Mouse (Mus musculus): ENCODE data around the gene Mpp5. TPM values are rescaled to one million over a fixed set of nuclear protein-coding genes. Genes with fewer than 3 reads are reported as not detected.

Gene Mpp5
- polyA plus RNA-seq, 1 experiment, result not detected

DNA sequence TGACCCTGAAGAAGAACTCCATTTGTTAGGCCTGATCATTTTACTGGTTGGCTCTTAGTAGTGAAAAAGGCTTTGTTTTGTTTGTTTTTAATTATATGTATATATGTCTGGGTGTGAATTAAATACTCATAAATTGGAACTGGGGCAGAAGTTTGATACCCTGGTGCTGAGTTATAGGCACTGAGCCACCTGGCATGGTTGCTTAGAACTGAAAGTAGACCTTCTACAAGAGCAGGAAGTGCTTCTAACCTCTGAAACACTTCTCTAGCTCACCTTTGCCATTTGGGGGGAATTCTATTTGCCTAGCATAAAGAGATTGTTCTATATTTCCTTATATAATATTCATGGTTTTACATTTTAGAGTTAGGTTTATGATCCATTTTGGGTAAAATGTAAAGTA lies 13.3 kb downstream of the Mpp5 start:
- TF ChIP-seq CTCF (IDR thresholded peaks at IDR 0.05; ENCODE audit: insufficient read depth, low read depth, low read length) (no peak), POLR2A (IDR thresholded peaks at IDR 0.05; ENCODE audit: insufficient read depth, low read depth, low read length) (no peak)
- Histone ChIP-seq H3K4me3 (ENCODE audit: insufficient read depth, low read depth, low read length) (no peak overlapping the region), H3K27ac (ENCODE audit: insufficient read depth, low read depth, low read length) (no peak overlapping the region), H3K4me1 (ENCODE audit: control insufficient read depth, insufficient read depth, low read length) (no peaks in the 10 kb centered on the region)

DNA sequence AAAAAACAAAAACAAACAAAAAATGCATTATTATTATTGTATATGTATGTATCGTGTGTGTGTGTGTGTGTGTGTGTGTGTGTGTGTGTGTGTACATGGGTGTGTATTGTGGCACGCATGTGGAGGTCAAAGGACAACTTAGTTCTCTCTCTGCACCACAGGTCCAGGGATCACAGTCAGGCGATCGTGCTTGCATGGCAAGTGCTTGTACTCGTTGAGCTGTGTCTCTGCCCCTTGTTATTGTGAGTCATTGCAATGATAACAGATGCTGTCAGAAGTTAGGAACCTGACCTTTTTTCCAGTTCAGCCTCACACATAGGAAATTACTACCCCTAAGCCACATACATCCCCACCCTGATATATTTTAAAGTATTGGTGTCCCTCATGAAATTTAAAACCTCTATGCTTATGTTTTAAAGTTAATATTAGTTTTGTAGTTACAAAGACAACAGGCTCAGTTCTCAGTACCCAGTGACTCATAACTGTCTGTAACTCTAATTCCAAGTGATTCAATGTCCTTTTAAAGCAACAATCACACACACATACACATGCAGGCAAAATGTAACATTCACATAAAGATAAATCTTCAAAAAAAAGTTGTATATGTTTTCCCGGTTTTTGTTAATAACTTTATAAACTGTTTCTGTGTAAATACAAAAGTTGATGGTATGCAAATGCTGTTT lies 20.5 kb downstream of the Mpp5 start:
- TF ChIP-seq POLR2A (IDR thresholded peaks at IDR 0.05; ENCODE audit: insufficient read depth, low read depth, low read length) (no peak), CTCF (IDR thresholded peaks at IDR 0.05; ENCODE audit: insufficient read depth, low read depth, low read length) (no peak)

GRCm38 (mm10) chr12:78773211-78773610 lies 24.5 kb downstream of the Mpp5 start:
- no peaks in the 10 kb centered on the region; the same call in 1 of the 2 replicates for H3K4me1 ChIP-seq (ENCODE audit: control insufficient read depth, insufficient read depth, low read length)
- H3K4me3 ChIP-seq (ENCODE audit: insufficient read depth, low read depth, low read length), result no peak overlapping the region
- TF ChIP-seq CTCF (IDR thresholded peaks at IDR 0.05; ENCODE audit: insufficient read depth, low read depth, low read length) (no peak), POLR2A (IDR thresholded peaks at IDR 0.05; ENCODE audit: insufficient read depth, low read depth, low read length) (no peak)
- no peak overlapping the region for H3K27ac ChIP-seq (ENCODE audit: insufficient read depth, low read depth, low read length)
- WGBS, result 48% methylated on average over 2 of the region's 2 CpGs

More for the DNA sequence above, 20.5 kb downstream of the Mpp5 start:
- Histone ChIP-seq H3K4me3 (ENCODE audit: insufficient read depth, low read depth, low read length) (no peak overlapping the region), H3K4me1 (ENCODE audit: control insufficient read depth, insufficient read depth, low read length) (no peaks in the 10 kb centered on the region; the same call in 1 of the 2 replicates), H3K27ac (ENCODE audit: insufficient read depth, low read depth, low read length) (no peak overlapping the region)
- 70% methylated on average over 6 of the region's 6 CpGs for WGBS

- Histone ChIP-seq H3K4me3 (ENCODE audit: insufficient read depth, low read depth, low read length) (no peak overlapping the region), H3K4me1 (ENCODE audit: control insufficient read depth, insufficient read depth, low read length) (no peaks in the 10 kb centered on the region), H3K27ac (ENCODE audit: insufficient read depth, low read depth, low read length) (no peak overlapping the region)
- 29% methylated on average over 2 of the region's 2 CpGs for WGBS
- TF ChIP-seq POLR2A (IDR thresholded peaks at IDR 0.05; ENCODE audit: insufficient read depth, low read depth, low read length), result no peak
- no peak for TF ChIP-seq CTCF (IDR thresholded peaks at IDR 0.05; ENCODE audit: insufficient read depth, low read depth, low read length)
These were observed 29.2 kb downstream of the Mpp5 start for GRCm38 (mm10) chr12:78777916-78778315.

- H3K27ac ChIP-seq (ENCODE audit: insufficient read depth, low read depth, low read length), result no peak overlapping the region
- TF ChIP-seq CTCF (IDR thresholded peaks at IDR 0.05; ENCODE audit: insufficient read depth, low read depth, low read length) (no peak), POLR2A (IDR thresholded peaks at IDR 0.05; ENCODE audit: insufficient read depth, low read depth, low read length) (no peak)
- H3K4me3 ChIP-seq (ENCODE audit: insufficient read depth, low read depth, low read length), result no peak overlapping the region
- WGBS, result 64% methylated on average over 4 of the region's 4 CpGs
- H3K4me1 ChIP-seq (ENCODE audit: control insufficient read depth, insufficient read depth, low read length), result no peaks in the 10 kb centered on the region
These were observed 29.8 kb downstream of the Mpp5 start for GRCm38 (mm10) chr12:78778423-78779067.

- Histone ChIP-seq H3K4me3 (ENCODE audit: insufficient read depth, low read depth, low read length) (no peak overlapping the region), H3K27ac (ENCODE audit: insufficient read depth, low read depth, low read length) (no peak overlapping the region), H3K4me1 (ENCODE audit: control insufficient read depth, insufficient read depth, low read length) (no peaks in the 10 kb centered on the region)
- 60% methylated on average over 3 of the region's 3 CpGs for WGBS
- TF ChIP-seq CTCF (IDR thresholded peaks at IDR 0.05; ENCODE audit: insufficient read depth, low read depth, low read length) (no peak), POLR2A (IDR thresholded peaks at IDR 0.05; ENCODE audit: insufficient read depth, low read depth, low read length) (no peak)
These were observed 39.7 kb downstream of the Mpp5 start for GRCm38 (mm10) chr12:78788266-78788873.

DNA sequence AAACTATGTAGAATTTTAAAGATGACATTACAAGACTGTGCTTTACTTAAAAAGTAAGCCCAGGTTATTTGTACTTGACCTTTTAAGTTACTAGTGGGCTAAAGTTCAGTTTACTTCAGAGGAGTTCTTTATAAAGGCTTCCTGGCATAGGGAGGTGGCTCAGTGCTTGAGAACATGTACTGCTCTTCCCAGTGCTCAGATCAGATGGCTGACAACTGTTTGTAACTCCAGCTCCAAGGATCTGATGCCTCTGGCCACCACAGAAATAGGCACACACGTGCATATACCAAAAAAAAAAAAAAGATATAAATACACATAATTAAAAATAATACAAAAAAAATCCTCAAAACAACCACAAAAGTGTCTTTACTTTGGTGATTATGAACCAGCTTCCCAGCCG lies 42.1 kb downstream of the Mpp5 start:
- no peak overlapping the region for H3K27ac ChIP-seq (ENCODE audit: insufficient read depth, low read depth, low read length)
- no peak overlapping the region for H3K4me3 ChIP-seq (ENCODE audit: insufficient read depth, low read depth, low read length)
- TF ChIP-seq POLR2A (IDR thresholded peaks at IDR 0.05; ENCODE audit: insufficient read depth, low read depth, low read length), result no peak
- no peak for TF ChIP-seq CTCF (IDR thresholded peaks at IDR 0.05; ENCODE audit: insufficient read depth, low read depth, low read length)
- no peaks in the 10 kb centered on the region for H3K4me1 ChIP-seq (ENCODE audit: control insufficient read depth, insufficient read depth, low read length)
- WGBS, result 79% methylated on average over 2 of the region's 2 CpGs

DNA sequence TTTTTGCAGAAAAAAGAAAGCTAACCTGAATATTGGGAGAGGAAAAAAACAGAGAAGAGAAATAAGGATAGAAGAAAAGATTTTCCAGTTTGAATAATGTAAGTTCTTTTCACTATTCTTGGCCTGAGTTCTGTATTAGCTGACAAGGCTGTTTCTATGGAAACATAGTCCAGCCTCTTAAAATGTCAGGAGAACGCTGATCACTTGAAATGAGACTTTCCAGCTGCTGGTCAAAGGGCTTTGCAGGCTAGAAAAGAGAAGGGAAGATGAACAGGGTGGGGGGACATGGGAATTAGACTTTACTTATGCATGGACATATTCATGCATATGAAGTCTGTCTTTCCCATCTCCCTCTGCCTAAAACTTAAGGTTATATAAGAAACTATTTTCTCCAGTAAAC lies 45.5 kb downstream of the Mpp5 start:
- WGBS, result 2% methylated on average over 1 of the region's 1 CpGs
- H3K27ac ChIP-seq (ENCODE audit: insufficient read depth, low read depth, low read length), result no peak overlapping the region

DNA sequence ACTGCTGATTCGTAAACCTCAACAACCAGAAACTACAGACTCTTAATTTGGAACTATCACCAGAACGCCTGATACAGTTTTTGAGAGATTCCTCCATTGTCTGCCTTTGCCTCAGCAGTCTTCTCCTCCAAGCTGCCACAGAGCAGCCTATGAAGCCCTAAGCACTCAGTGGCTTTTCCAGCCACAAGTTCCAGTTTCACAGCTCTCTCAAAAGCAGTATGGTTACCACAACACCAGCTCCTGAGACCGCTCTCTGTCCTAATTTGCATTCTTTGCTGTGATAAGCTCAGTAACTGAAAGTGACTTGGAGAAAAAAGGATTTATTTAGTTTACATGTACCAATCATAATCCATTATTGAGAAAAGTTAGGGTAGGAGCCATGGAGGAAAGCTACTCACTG lies 51.3 kb downstream of the Mpp5 start:
- Histone ChIP-seq H3K27ac (ENCODE audit: insufficient read depth, low read depth, low read length) (no peak overlapping the region), H3K4me1 (ENCODE audit: control insufficient read depth, insufficient read depth, low read length) (no peaks in the 10 kb centered on the region), H3K4me3 (ENCODE audit: insufficient read depth, low read depth, low read length) (no peak overlapping the region)
- TF ChIP-seq POLR2A (IDR thresholded peaks at IDR 0.05; ENCODE audit: insufficient read depth, low read depth, low read length) (no peak), CTCF (IDR thresholded peaks at IDR 0.05; ENCODE audit: insufficient read depth, low read depth, low read length) (no peak)
- 85% methylated on average over 3 of the region's 3 CpGs for WGBS

More for the DNA sequence above, 45.5 kb downstream of the Mpp5 start:
- Histone ChIP-seq H3K4me3 (ENCODE audit: insufficient read depth, low read depth, low read length) (no peak overlapping the region), H3K4me1 (ENCODE audit: control insufficient read depth, insufficient read depth, low read length) (no peaks in the 10 kb centered on the region)
- TF ChIP-seq CTCF (IDR thresholded peaks at IDR 0.05; ENCODE audit: insufficient read depth, low read depth, low read length), result no peak
- no peak for TF ChIP-seq POLR2A (IDR thresholded peaks at IDR 0.05; ENCODE audit: insufficient read depth, low read depth, low read length)

All from olfactory bulb, adult 2 months (tissue).